Mouse (Mus musculus) adrenal gland, postnatal 4 days (tissue): ENCODE results near the gene Nampt. TPM values are rescaled to one million over a fixed set of nuclear protein-coding genes. Genes with fewer than 3 reads are reported as not detected.

Experiments used
- DNase-seq, 2 experiments: peaks; one replicate each; pipeline ENCODE4 v3.0.0; 2021 to 2022; ENCODE audit warnings: low spot score in 2 of 2, mixed read lengths in 2 of 2
- total RNA-seq, 2 experiments: library from RNA; stranded (reverse); gene quantifications; 2 replicates each; pipeline ENCODE4 v1.2.3; 2021

The Nampt gene
- total RNA-seq, 2 experiments from 2014 or later = 40.1 to 41.0 TPM

GRCm38 (mm10) chr12:32897199-32898120, 78.1 kb downstream of the Nampt start:
- DNase-seq = peak; percentile 60 to 65

DNA sequence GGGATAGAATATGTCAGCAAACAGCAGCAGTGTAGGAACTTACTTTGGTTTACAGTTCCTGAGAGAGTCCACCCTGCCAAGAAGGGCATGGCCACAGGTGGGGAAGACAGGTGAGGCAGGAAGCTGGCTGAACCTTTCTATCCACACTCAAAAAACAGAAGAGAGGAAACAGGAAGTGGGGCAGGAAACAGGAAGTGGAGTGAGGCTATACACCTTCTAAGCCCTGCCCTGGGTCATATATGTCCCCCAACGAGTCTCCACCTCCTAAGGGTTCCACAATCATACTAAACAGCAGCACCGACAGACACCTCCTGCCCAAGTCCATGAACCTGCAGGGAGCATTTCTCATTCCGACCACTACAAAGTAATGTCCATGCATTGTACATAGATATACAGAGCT, 81.7 kb downstream of the Nampt start:
- DNase-seq = no peak

Other genes starting within 250 kb of the Nampt start
- gene Sypl, start 134.3 kb downstream of the Nampt start, total RNA-seq = 10 to 100 TPM; 81.9 to 88.0 TPM